8 mouse cellular contexts compared by ENCODE assay signal in genomic region chr19:45014981-45015402, GRCm38 (mm10). TPM values are rescaled to one million over a fixed set of nuclear protein-coding genes. Genes with fewer than 3 reads are reported as not detected.
DNase-seq lines count a peak whose midpoint lies in the region; ATAC-seq and TF ChIP-seq lines count a peak whose summit lies in the region.

No protein-coding gene starts in this region.

- intact Hi-C loops in gastrocnemius, postnatal 36 days (cut with DNase I): no loop called here

- H3K27me3 ChIP-seq in intestine, embryonic 16.5 days (replicated peaks; ENCODE audit: control insufficient read depth, insufficient read depth, low read length): no peaks in the 10 kb centered on the region
- H3K27me3 ChIP-seq in liver, postnatal 0 days (ENCODE audit: insufficient read depth, low read length): no peaks in the 10 kb centered on the region
- H3K27me3 ChIP-seq in neural tube, embryonic 15.5 days (replicated peaks): 0 out of 2 replicates have a peak, but pooled peaks cover 3% of the 10 kb centered on the region

- peak overlapping the region; percentile 92 for H3K9ac ChIP-seq in intestine, embryonic 16.5 days (ENCODE audit: low read depth, low read length)
- H3K9ac ChIP-seq in liver, postnatal 0 days (replicated peaks): peak overlapping the region; percentile 72
- H3K9ac ChIP-seq in neural tube, embryonic 15.5 days (replicated peaks): peak overlapping the region; percentile 33

- WGBS in intestine, embryonic 16.5 days: under 1% methylated on average over 25 of the region's 25 CpGs
- WGBS in liver, postnatal 0 days (ENCODE audit: insufficient replicate concordance): under 1% methylated on average over 24 of the region's 25 CpGs
- 0% methylated on average over 24 of the region's 25 CpGs for WGBS in neural tube, embryonic 15.5 days

- H3K4me2 ChIP-seq in intestine, embryonic 16.5 days (ENCODE audit: low read depth, low read length): peak overlapping the region; percentile 93
- peak overlapping the region; percentile 91 for H3K4me2 ChIP-seq in liver, postnatal 0 days (ENCODE audit: low read depth, low read length)
- peak overlapping the region; percentile 82 for H3K4me2 ChIP-seq in neural tube, embryonic 15.5 days

- H3K27ac ChIP-seq in layer of hippocampus, adult 2 months: peak overlapping the region; percentile 83
- peak overlapping the region; percentile 100 for H3K27ac ChIP-seq in intestine, embryonic 16.5 days (ENCODE audit: low read length)
- peak overlapping the region; percentile 87 for H3K27ac ChIP-seq in liver, postnatal 0 days (ENCODE audit: low read depth)
- peak overlapping the region; percentile 94 for H3K27ac ChIP-seq in neural tube, embryonic 15.5 days (replicated peaks)

- no peak for DNase-seq in layer of hippocampus, adult 2 months (ENCODE audit: low spot score in 2 of 2)
- no peak for DNase-seq in layer of hippocampus, adult 9-11 months
- DNase-seq in cerebellum, postnatal 25 days: peak; percentile 72 to 81
- peak; percentile 64 to 67 for DNase-seq in gastrocnemius, postnatal 36 days
- peak; percentile 60 for DNase-seq in liver, postnatal 0 days

- ATAC-seq in intestine, embryonic 16.5 days: peak; percentile 32
- ATAC-seq in liver, postnatal 0 days: peak; percentile 55
- no peak for ATAC-seq in neural tube, embryonic 15.5 days (ENCODE audit: low FRiP score)
- no peak for ATAC-seq in monocyte, adult 5-6 weeks (replicated peaks; ENCODE audit: insufficient number of reproducible peaks, low FRiP score, low TSS enrichment, poor library complexity, severe bottlenecking)

- 0 out of 2 replicates have a peak, but pooled peaks have one; percentile 2 for TF ChIP-seq CTCF in layer of hippocampus, adult 2 months (conservative IDR thresholded peaks at IDR 0.05)
- TF ChIP-seq CTCF in liver, postnatal 0 days (IDR thresholded peaks at IDR 0.05; ENCODE audit: low read depth): no peak

- H3K36me3 ChIP-seq in intestine, embryonic 16.5 days (ENCODE audit: control insufficient read depth, insufficient read depth, low read length): peaks cover 10% of the 10 kb centered on the region
- H3K36me3 ChIP-seq in liver, postnatal 0 days (replicated peaks; ENCODE audit: insufficient read depth, low read length): peaks cover 22% of the 10 kb centered on the region
- peaks cover 22% of the 10 kb centered on the region for H3K36me3 ChIP-seq in neural tube, embryonic 15.5 days

- H3K4me1 ChIP-seq in intestine, embryonic 16.5 days (ENCODE audit: control insufficient read depth, insufficient read depth, low read length): peaks cover 38% of the 10 kb centered on the region
- H3K4me1 ChIP-seq in liver, postnatal 0 days (ENCODE audit: insufficient read depth): peaks cover 36% of the 10 kb centered on the region
- peaks cover 54% of the 10 kb centered on the region for H3K4me1 ChIP-seq in neural tube, embryonic 15.5 days

- TF ChIP-seq EP300 in liver, postnatal 0 days (IDR thresholded peaks at IDR 0.05; ENCODE audit: low read depth): no peak

- peak overlapping the region; percentile 59 for H3K4me3 ChIP-seq in layer of hippocampus, adult 2 months
- H3K4me3 ChIP-seq in intestine, embryonic 16.5 days (ENCODE audit: low read length): peak overlapping the region; percentile 76
- H3K4me3 ChIP-seq in liver, postnatal 0 days (ENCODE audit: low read depth, low read length): peak overlapping the region; percentile 59
- H3K4me3 ChIP-seq in neural tube, embryonic 15.5 days (replicated peaks): peak overlapping the region; percentile 57

- no peaks in the 10 kb centered on the region for H3K9me3 ChIP-seq in intestine, embryonic 16.5 days (ENCODE audit: control insufficient read depth, low read length)
- no peaks in the 10 kb centered on the region for H3K9me3 ChIP-seq in liver, postnatal 0 days (ENCODE audit: low read length)
- H3K9me3 ChIP-seq in neural tube, embryonic 15.5 days (replicated peaks): no peaks in the 10 kb centered on the region

RNA-seq across cellular contexts. Expression of gene Lzts2, which starts 0.8 kb away (rescaled TPM):
- total RNA-seq in layer of hippocampus, adult 2 months (2021): 10 to 100 TPM; 28.5 to 30.1 TPM
- total RNA-seq in gastrocnemius, postnatal 36 days (2021): 10 to 100 TPM; 19.3 to 20.1 TPM
- 33.6 and 34.7 TPM in 2 replicates for polyA plus RNA-seq in intestine, embryonic 16.5 days (2015; fragmentation: Nextera tagmentation; extraction: Ambion mirVana)
- polyA plus RNA-seq in liver, postnatal 0 days (2015; fragmentation: Nextera tagmentation; extraction: Ambion mirVana): 5.7 and 7.2 TPM in 2 replicates
- 23.4 and 28.2 TPM in 2 replicates for polyA plus RNA-seq in neural tube, embryonic 15.5 days (2015; fragmentation: Nextera tagmentation; extraction: Ambion mirVana)
- total RNA-seq in monocyte, adult 5-6 weeks (2017): 1.5 TPM in 1 of 3 replicates, not detected in the others

RNA-seq across cellular contexts. Expression of gene Mrpl43, which starts 8.8 kb away (rescaled TPM):
- total RNA-seq in layer of hippocampus, adult 2 months (2021): 10 to 100 TPM; 38.6 to 41.1 TPM
- 10 to 100 TPM; 33.7 to 35.1 TPM for total RNA-seq in gastrocnemius, postnatal 36 days (2021)
- 74.7 and 76.4 TPM in 2 replicates for polyA plus RNA-seq in intestine, embryonic 16.5 days (2015; fragmentation: Nextera tagmentation; extraction: Ambion mirVana)
- 43.6 and 43.8 TPM in 2 replicates for polyA plus RNA-seq in liver, postnatal 0 days (2015; fragmentation: Nextera tagmentation; extraction: Ambion mirVana)
- polyA plus RNA-seq in neural tube, embryonic 15.5 days (2015; fragmentation: Nextera tagmentation; extraction: Ambion mirVana): 89.1 and 96.2 TPM in 2 replicates
- total RNA-seq in monocyte, adult 5-6 weeks (2017): 32.9 to 51.9 TPM (median 38.9 TPM) in 3 replicates

RNA-seq across cellular contexts. Expression of gene Twnk, which starts 9.5 kb away (rescaled TPM):
- total RNA-seq in layer of hippocampus, adult 2 months (2021): 10 to 100 TPM; 14.7 to 15.3 TPM
- total RNA-seq in gastrocnemius, postnatal 36 days (2021): 10 to 100 TPM; 14.6 to 20.2 TPM
- 19.8 and 21.0 TPM in 2 replicates for polyA plus RNA-seq in intestine, embryonic 16.5 days (2015; fragmentation: Nextera tagmentation; extraction: Ambion mirVana)
- polyA plus RNA-seq in liver, postnatal 0 days (2015; fragmentation: Nextera tagmentation; extraction: Ambion mirVana): 9.9 and 10.6 TPM in 2 replicates
- polyA plus RNA-seq in neural tube, embryonic 15.5 days (2015; fragmentation: Nextera tagmentation; extraction: Ambion mirVana): 12.9 and 15.8 TPM in 2 replicates
- total RNA-seq in monocyte, adult 5-6 weeks (2017): 6.8 to 11.9 TPM (median 8.7 TPM) in 3 replicates

RNA-seq across cellular contexts. Expression of gene Sema4g, which starts 26.1 kb away (rescaled TPM):
- 10 to 100 TPM; 20.0 to 21.6 TPM for total RNA-seq in layer of hippocampus, adult 2 months (2021)
- total RNA-seq in gastrocnemius, postnatal 36 days (2021): under 1 TPM; 0.20 to 0.42 TPM
- polyA plus RNA-seq in intestine, embryonic 16.5 days (2015; fragmentation: Nextera tagmentation; extraction: Ambion mirVana): 19.0 and 21.1 TPM in 2 replicates
- polyA plus RNA-seq in liver, postnatal 0 days (2015; fragmentation: Nextera tagmentation; extraction: Ambion mirVana): 9.3 and 11.3 TPM in 2 replicates
- polyA plus RNA-seq in neural tube, embryonic 15.5 days (2015; fragmentation: Nextera tagmentation; extraction: Ambion mirVana): 17.4 and 19.4 TPM in 2 replicates
- 0.29 to 0.39 TPM in 2 of 3 replicates, not detected in the other for total RNA-seq in monocyte, adult 5-6 weeks (2017)

RNA-seq across cellular contexts. Expression of gene Pdzd7, which starts 30.5 kb away (rescaled TPM):
- total RNA-seq in layer of hippocampus, adult 2 months (2021): 1 to 10 TPM; 2.1 to 3.3 TPM
- 1 to 10 TPM; 5.1 to 5.7 TPM for total RNA-seq in gastrocnemius, postnatal 36 days (2021)
- 0.43 and 0.49 TPM in 2 replicates for polyA plus RNA-seq in intestine, embryonic 16.5 days (2015; fragmentation: Nextera tagmentation; extraction: Ambion mirVana)
- not detected in 2 replicates for polyA plus RNA-seq in liver, postnatal 0 days (2015; fragmentation: Nextera tagmentation; extraction: Ambion mirVana)
- 1.5 and 2.6 TPM in 2 replicates for polyA plus RNA-seq in neural tube, embryonic 15.5 days (2015; fragmentation: Nextera tagmentation; extraction: Ambion mirVana)
- total RNA-seq in monocyte, adult 5-6 weeks (2017): not detected in 3 replicates

Comparison
In these comparisons a context has a peak if more than half of its experiments do, and no peak if none do; other contexts are left out.
1. DNase-seq: peak in cerebellum, postnatal 25 days (2 of 2), gastrocnemius, postnatal 36 days (2 of 2) and liver, postnatal 0 days (single experiment); none in layer of hippocampus, adult 2 months (0 of 2) and layer of hippocampus, adult 9-11 months (single experiment).
2. ATAC-seq: peak in intestine, embryonic 16.5 days (single experiment) and liver, postnatal 0 days (single experiment); none in neural tube, embryonic 15.5 days (single experiment) and monocyte, adult 5-6 weeks (single experiment).
3. H3K9ac ChIP-seq: peak in every context shown above with its lines; median percentile 92 in intestine, embryonic 16.5 days; 72 in liver, postnatal 0 days; 33 in neural tube, embryonic 15.5 days.
4. Peak in every context shown above with its lines, with median percentiles within 50 percentile points of each other: H3K27ac ChIP-seq, H3K4me3 ChIP-seq and H3K4me2 ChIP-seq.